Comparison of ENCODE assay signal across 8 mouse cellular contexts in genomic region chr5:36796296-36797014, GRCm38 (mm10). TPM values are rescaled to one million over a fixed set of nuclear protein-coding genes. Genes with fewer than 3 reads are reported as not detected.
A peak's percentile ranks its signal among the peaks of the same experiment; 100 is the strongest.
DNase-seq lines count a peak whose midpoint lies in the region; ATAC-seq lines count a peak whose summit lies in the region.
"Not testable (repeated sequence)": the region's sequence is repeated elsewhere in the genome, so short reads cannot be mapped to it uniquely, and the experiment has no call there.

Gene Mrfap1 (minus strand): TSS chr5:36796772.

- peak within 1 kb of the TSS; percentile 72 for H3K9ac ChIP-seq in intestine, embryonic 14.5 days (ENCODE audit: low read length)

- not testable (repeated sequence) for H3K4me1 ChIP-seq in intestine, embryonic 14.5 days (replicated peaks; ENCODE audit: control insufficient read depth, insufficient read depth, low read length)

- peak within 1 kb of the TSS; percentile 49 for H3K4me3 ChIP-seq in intestine, embryonic 14.5 days (ENCODE audit: low read depth, low read length)

- H3K27ac ChIP-seq in intestine, embryonic 14.5 days (ENCODE audit: low read depth): peak within 1 kb of the TSS; percentile 91

- peak; percentile 95 to 96 for DNase-seq in adrenal gland, adult 18-20 months (ENCODE audit: low spot score in 2 of 2)
- DNase-seq in embryo, embryonic 11 days: peak; percentile 98
- peak; percentile 90 for DNase-seq in gastrocnemius, postnatal 25 days
- DNase-seq in intestine, embryonic 14.5 days (ENCODE audit: low spot score): peak; percentile 94
- peak; percentile 93 to 94 for DNase-seq in left cerebral cortex, postnatal 14 days (ENCODE audit: low spot score in 2 of 2)
- peak; percentile 96 for DNase-seq in mesoderm, embryonic 11.5 days (ENCODE audit: low read depth, low spot score)
- peak; percentile 89 to 91 for DNase-seq in right cerebral cortex, postnatal 36 days (ENCODE audit: low spot score in 2 of 2)
- peak; percentile 94 for DNase-seq in yolk sac, embryonic 10.5 days (ENCODE audit: low spot score)

- ATAC-seq in intestine, embryonic 14.5 days (replicated peaks; ENCODE audit: low FRiP score, low TSS enrichment, low read depth): peak; percentile 81

- intact Hi-C loops in left cerebral cortex, postnatal 14 days (cut with DNase I): not testable (repeated sequence)

- H3K4me2 ChIP-seq in intestine, embryonic 14.5 days (ENCODE audit: low read length): peak within 1 kb of the TSS; percentile 76

- under 1% methylated on average over 90 of the region's 90 CpGs for WGBS in intestine, embryonic 14.5 days

- H3K27me3 ChIP-seq in intestine, embryonic 14.5 days (replicated peaks; ENCODE audit: control insufficient read depth, insufficient read depth, low read length): not testable (repeated sequence)

- H3K9me3 ChIP-seq in intestine, embryonic 14.5 days (ENCODE audit: control insufficient read depth, low read length): not testable (repeated sequence)

- H3K36me3 ChIP-seq in intestine, embryonic 14.5 days (ENCODE audit: control insufficient read depth, insufficient read depth, low read length): peaks cover 16% of the 10 kb centered on the region; the same call in 1 of the 2 replicates

RNA-seq across cellular contexts. Expression of gene Mrfap1, which starts in this region (rescaled TPM):
- 100 to 1,000 TPM; 581 to 655 TPM for total RNA-seq in adrenal gland, adult 18-20 months (2021)
- 100 to 1,000 TPM; 220 to 232 TPM for total RNA-seq in gastrocnemius, postnatal 25 days (2021)
- polyA plus RNA-seq in intestine, embryonic 14.5 days (2014; fragmentation: Nextera tagmentation; extraction: Ambion mirVana): 454 and 481 TPM in 2 replicates
- 100 to 1,000 TPM; 440 to 455 TPM for total RNA-seq in left cerebral cortex, postnatal 14 days (2021)

Comparison
In these comparisons a context has a peak if more than half of its experiments do, and no peak if none do; other contexts are left out.
1. Peak in every context shown above with its lines: DNase-seq, ATAC-seq, H3K4me3 ChIP-seq and H3K27ac ChIP-seq.